Mouse (Mus musculus): ENCODE measurements around the gene Rara.
"Not testable (repeated sequence)": the region's sequence is repeated elsewhere in the genome, so short reads cannot be mapped to it uniquely, and the experiment has no call there.

The Rara gene

GRCm38 (mm10) chr11:98922851-98923711, 4.5 kb upstream of the Rara start:
- not testable (repeated sequence) for DNase-seq (ENCODE audit: low spot score in 2 of 2)

GRCm38 (mm10) chr11:98924633-98925175, 2.9 kb upstream of the Rara start:
- no peak for DNase-seq (ENCODE audit: low spot score in 2 of 2)

GRCm38 (mm10) chr11:98925265-98925721, 2.3 kb upstream of the Rara start:
- peak in 1 of 2 experiments; percentile 31 for DNase-seq (ENCODE audit: low spot score in 2 of 2)

GRCm38 (mm10) chr11:98925868-98926311, 1.7 kb upstream of the Rara start:
- DNase-seq (ENCODE audit: low spot score in 2 of 2), result no peak

GRCm38 (mm10) chr11:98926553-98926952, 1.1 kb upstream of the Rara start:
- DNase-seq (ENCODE audit: low spot score in 2 of 2), result no peak

GRCm38 (mm10) chr11:98928186-98928893, 722 bp downstream of the Rara start:
- no peak for DNase-seq (ENCODE audit: low spot score in 2 of 2)

- DNase-seq (ENCODE audit: low spot score in 2 of 2), result no peak
Observed at GRCm38 (mm10) chr11:98929503-98929902, 1.9 kb downstream of the Rara start.

GRCm38 (mm10) chr11:98930127-98930601, 2.5 kb downstream of the Rara start:
- no peak for DNase-seq (ENCODE audit: low spot score in 2 of 2)

- DNase-seq (ENCODE audit: low spot score in 2 of 2), result no peak
Observed at GRCm38 (mm10) chr11:98930773-98931512, 3.3 kb downstream of the Rara start.

- DNase-seq (ENCODE audit: low spot score in 2 of 2), result no peak
Observed at GRCm38 (mm10) chr11:98931513-98932292, 4.1 kb downstream of the Rara start.

- DNase-seq (ENCODE audit: low spot score in 2 of 2), result no peak
Observed at GRCm38 (mm10) chr11:98932293-98933091, 4.9 kb downstream of the Rara start.

- DNase-seq (ENCODE audit: low spot score in 2 of 2), result no peak
Observed at GRCm38 (mm10) chr11:98933151-98933550, 5.5 kb downstream of the Rara start.

GRCm38 (mm10) chr11:98933847-98934246, 6.2 kb downstream of the Rara start:
- DNase-seq (ENCODE audit: low spot score in 2 of 2), result not testable (repeated sequence)

- no peak for DNase-seq (ENCODE audit: low spot score in 2 of 2)
Observed at GRCm38 (mm10) chr11:98934367-98934766, 6.7 kb downstream of the Rara start.

- no peak for DNase-seq (ENCODE audit: low spot score in 2 of 2)
Observed at GRCm38 (mm10) chr11:98935123-98935522, 7.5 kb downstream of the Rara start.

GRCm38 (mm10) chr11:98936170-98936569, 8.6 kb downstream of the Rara start:
- DNase-seq (ENCODE audit: low spot score in 2 of 2), result no peak

- DNase-seq (ENCODE audit: low spot score in 2 of 2), result no peak
Observed at GRCm38 (mm10) chr11:98936606-98937409, 9.2 kb downstream of the Rara start.

- peak; percentile 52 to 57 for DNase-seq (ENCODE audit: low spot score in 2 of 2)
Observed at GRCm38 (mm10) chr11:98937410-98937913, 9.8 kb downstream of the Rara start.
